Mouse (Mus musculus) liver, adult 2 months (tissue): Measurements from ENCODE around the gene Ltbp4. TPM values are rescaled to one million over a fixed set of nuclear protein-coding genes. Genes with fewer than 3 reads are reported as not detected.

Source experiments
- DNase-seq: peaks from one replicate; pipeline ENCODE4 v3.0.0-alpha.2; 2011; ENCODE audit warnings: low read depth, low spot score; ENCODE audit errors: extremely low read depth
- H3K27ac ChIP-seq: fragments of 200-500 bp; replicated peaks from 2 replicates; pipeline ENCODE4 v1.5.1; 2012; ENCODE audit warnings: low read depth, mild to moderate bottlenecking, control low read depth, inconsistent platforms, low read length; ENCODE audit not compliant: insufficient read depth
- H3K27me3 ChIP-seq: fragments of 200-500 bp; 2 replicates; pipeline ENCODE4 v1.6.1; 2012; ENCODE audit warnings: mild to moderate bottlenecking, moderate library complexity, low read length, inconsistent platforms; ENCODE audit not compliant: control insufficient read depth, insufficient read depth
- H3K36me3 ChIP-seq: fragments of 200-500 bp; 2 replicates; pipeline ENCODE4 v1.6.1; 2012; ENCODE audit warnings: low read length, inconsistent platforms; ENCODE audit not compliant: control insufficient read depth, insufficient read depth
- H3K4me1 ChIP-seq: fragments of 200-500 bp; 2 replicates; pipeline ENCODE4 v1.6.1; 2011; ENCODE audit warnings: low read length; ENCODE audit not compliant: control insufficient read depth, insufficient read depth
- H3K4me3 ChIP-seq: fragments of 200-500 bp; 2 replicates; pipeline ENCODE4 v1.5.1; 2011; ENCODE audit warnings: low read depth, mild to moderate bottlenecking, control low read depth, low read length, moderate library complexity; ENCODE audit not compliant: insufficient read depth
- H3K79me2 ChIP-seq: fragments of 200-500 bp; 2 replicates; pipeline ENCODE4 v1.6.1; 2012; ENCODE audit warnings: inconsistent platforms, mild to moderate bottlenecking, low read length, moderate library complexity; ENCODE audit not compliant: control insufficient read depth, insufficient read depth
- H3K9ac ChIP-seq: fragments of 200-500 bp; 2 replicates; pipeline ENCODE4 v1.6.1; 2012; ENCODE audit warnings: low read depth, mild to moderate bottlenecking, control low read depth, inconsistent platforms, low read length
- CTCF ChIP-seq: fragments of 200-500 bp; IDR thresholded peaks from 2 replicates; pipeline ENCODE4 v1.5.1; 2011; ENCODE audit warnings: low read depth, low read length, control low read depth
- POLR2A ChIP-seq: fragments of 200-500 bp; IDR thresholded peaks from 2 replicates; pipeline ENCODE4 v1.6.1; 2011; ENCODE audit warnings: low read length, control low read depth; ENCODE audit not compliant: insufficient read depth; ENCODE audit errors: extremely low read depth
- WGBS: fragments of 180-500 bp; shearing (Covaris S2); methylation state at CpG from one replicate; pipeline ENCODE4 v1.1.7; 2018; 5-methylcytosine and 5-hydroxymethylcytosine counted together
- polyA plus RNA-seq: library from polyadenylated mRNA; depleted of rRNA; stranded (reverse); fragments of >200 nt; gene quantifications from 2 replicates; pipeline ENCODE4 v1.2.3, GENCODE M21; 2012
- total RNA-seq: library from RNA; depleted of rRNA; stranded (reverse); fragments of >200 nt; gene quantifications from 2 replicates; pipeline ENCODE4 v1.2.3, GENCODE M21; 2014

Gene Ltbp4
- total and polyA plus RNA-seq, 2 experiments = 9.4 to 29.2 TPM

- H3K27ac ChIP-seq = no peak overlapping the region
- no peak for DNase-seq
Observed at GRCm38 (mm10) chr7:27328648-27329047, 8.8 kb downstream of the Ltbp4 start.

GRCm38 (mm10) chr7:27328161-27328560 lies 9.3 kb downstream of the Ltbp4 start:
- Histone ChIP-seq H3K79me2 (no peaks in the 10 kb centered on the region), H3K27me3 (peaks cover 5% of the 10 kb centered on the region), H3K4me1 (peaks cover 2% of the 10 kb centered on the region), H3K36me3 (no peaks in the 10 kb centered on the region), H3K27ac (no peak overlapping the region), H3K4me3 (no peak overlapping the region), H3K9ac (no peak overlapping the region)
- DNase-seq = no peak
- TF ChIP-seq CTCF = no peak
- no peak for TF ChIP-seq POLR2A
- 94% methylated on average over 11 of the region's 11 CpGs for WGBS

More at GRCm38 (mm10) chr7:27328648-27329047, 8.8 kb downstream of the Ltbp4 start:
- Histone ChIP-seq H3K36me3 (no peaks in the 10 kb centered on the region), H3K9ac (no peak overlapping the region), H3K4me3 (no peak overlapping the region), H3K4me1 (peaks cover 2% of the 10 kb centered on the region), H3K27me3 (peaks cover 5% of the 10 kb centered on the region), H3K79me2 (no peaks in the 10 kb centered on the region)
- TF ChIP-seq CTCF (no peak), POLR2A (no peak)
- WGBS = 49% methylated on average over 16 of the region's 16 CpGs

GRCm38 (mm10) chr7:27327500-27327899 lies 10.0 kb downstream of the Ltbp4 start:
- DNase-seq = no peak
- Histone ChIP-seq H3K36me3 (no peaks in the 10 kb centered on the region), H3K27me3 (peaks cover 5% of the 10 kb centered on the region), H3K9ac (no peak overlapping the region), H3K4me1 (peaks cover 2% of the 10 kb centered on the region), H3K4me3 (no peak overlapping the region), H3K27ac (no peak overlapping the region), H3K79me2 (no peaks in the 10 kb centered on the region)
- WGBS = 94% methylated on average over 8 of the region's 8 CpGs
- TF ChIP-seq POLR2A (no peak), CTCF (no peak)

GRCm38 (mm10) chr7:27326101-27326880 lies 11.2 kb downstream of the Ltbp4 start:
- WGBS = 66% methylated on average over 34 of the region's 34 CpGs
- Histone ChIP-seq H3K9ac (no peak overlapping the region), H3K27ac (no peak overlapping the region), H3K79me2 (no peaks in the 10 kb centered on the region), H3K4me1 (peaks cover 2% of the 10 kb centered on the region), H3K36me3 (no peaks in the 10 kb centered on the region), H3K27me3 (peaks cover 5% of the 10 kb centered on the region), H3K4me3 (no peak overlapping the region)
- DNase-seq = no peak
- no peak for TF ChIP-seq POLR2A
- no peak for TF ChIP-seq CTCF

- WGBS = 13% methylated on average over 24 of the region's 24 CpGs
- Histone ChIP-seq H3K27ac (no peak overlapping the region), H3K4me3 (no peak overlapping the region), H3K79me2 (no peaks in the 10 kb centered on the region), H3K9ac (peak overlapping the region; percentile 2; the same call in 1 of the 2 replicates), H3K36me3 (no peaks in the 10 kb centered on the region), H3K27me3 (peaks cover 5% of the 10 kb centered on the region), H3K4me1 (peaks cover 2% of the 10 kb centered on the region)
- DNase-seq = peak; percentile 61
- TF ChIP-seq POLR2A (no peak), CTCF (no peak)
Observed at GRCm38 (mm10) chr7:27325697-27326096, 11.8 kb downstream of the Ltbp4 start.

GRCm38 (mm10) chr7:27324928-27325327 lies 12.6 kb downstream of the Ltbp4 start:
- H3K79me2 ChIP-seq = no peaks in the 10 kb centered on the region

More at GRCm38 (mm10) chr7:27324928-27325327, 12.6 kb downstream of the Ltbp4 start:
- peaks cover 2% of the 10 kb centered on the region for H3K4me1 ChIP-seq
- no peak for DNase-seq
- no peak overlapping the region for H3K27ac ChIP-seq
- H3K36me3 ChIP-seq = no peaks in the 10 kb centered on the region
- H3K9ac ChIP-seq = no peak overlapping the region
- no peak overlapping the region for H3K4me3 ChIP-seq
- peaks cover 5% of the 10 kb centered on the region; the same call in 1 of the 2 replicates for H3K27me3 ChIP-seq
- TF ChIP-seq CTCF (no peak), POLR2A (no peak)
- 73% methylated on average over 18 of the region's 20 CpGs for WGBS
